Mouse (Mus musculus): ENCODE measurements at regions not wholly inside any gene's neighbourhood (a gene's known extent, or its start where the extent isn't known, plus 50 kb on each side); places are given as distances from the start of the nearest gene placed in this dataset.

GRCm38 (mm10) chr19:15299474-15299873 lies 647.7 kb downstream of the Psat1 start:
- H3K27ac ChIP-seq (ENCODE audit: low read length) = no peak overlapping the region
- no peaks in the 10 kb centered on the region for H3K4me1 ChIP-seq (ENCODE audit: control insufficient read depth, low read depth, low read length)
- no peak overlapping the region for H3K4me2 ChIP-seq (ENCODE audit: low read depth, low read length)
- no peak overlapping the region for H3K9ac ChIP-seq (ENCODE audit: low read depth, low read length)
- H3K36me3 ChIP-seq (ENCODE audit: control insufficient read depth, insufficient read depth) = no peaks in the 10 kb centered on the region
- WGBS (ENCODE audit: insufficient replicate concordance) = 29% methylated on average over 6 of the region's 6 CpGs
- H3K4me3 ChIP-seq (ENCODE audit: low read depth, low read length) = no peak overlapping the region
- no peaks in the 10 kb centered on the region for H3K27me3 ChIP-seq (ENCODE audit: control insufficient read depth, insufficient read depth, low read depth, low read length)
- ATAC-seq (ENCODE audit: low read depth) = no peak
- H3K9me3 ChIP-seq (replicated peaks; ENCODE audit: control insufficient read depth, low read length) = no peaks in the 10 kb centered on the region

DNA sequence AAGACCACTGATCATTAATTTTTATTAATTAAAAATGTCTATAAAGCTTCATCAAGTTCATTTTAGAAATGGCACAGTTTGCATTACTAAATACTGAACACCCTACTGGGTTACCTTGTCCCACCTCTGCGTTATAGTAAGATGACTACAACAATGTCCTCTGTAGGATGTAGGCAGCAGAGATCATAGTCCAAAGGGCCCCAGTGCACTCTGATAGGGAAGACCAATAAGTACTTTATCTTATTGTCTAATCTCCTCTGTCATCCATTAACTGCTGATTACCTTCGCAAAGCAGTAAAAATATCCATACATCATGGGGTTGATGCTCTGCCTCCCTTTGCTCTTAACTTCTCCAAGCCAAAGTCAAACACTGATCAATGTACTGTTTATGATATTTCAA lies 662.1 kb downstream of the Psat1 start:
- no peak overlapping the region for H3K4me3 ChIP-seq (ENCODE audit: low read depth, low read length)
- H3K27ac ChIP-seq (ENCODE audit: low read length) = no peak overlapping the region
- no peaks in the 10 kb centered on the region for H3K27me3 ChIP-seq (ENCODE audit: control insufficient read depth, insufficient read depth, low read depth, low read length)
- H3K36me3 ChIP-seq (ENCODE audit: control insufficient read depth, insufficient read depth) = no peaks in the 10 kb centered on the region
- 46% methylated on average over 2 of the region's 2 CpGs for WGBS (ENCODE audit: insufficient replicate concordance)
- no peaks in the 10 kb centered on the region for H3K4me1 ChIP-seq (ENCODE audit: control insufficient read depth, low read depth, low read length)
- H3K9ac ChIP-seq (ENCODE audit: low read depth, low read length) = no peak overlapping the region
- no peak overlapping the region for H3K4me2 ChIP-seq (ENCODE audit: low read depth, low read length)
- H3K9me3 ChIP-seq (replicated peaks; ENCODE audit: control insufficient read depth, low read length) = no peaks in the 10 kb centered on the region
- no peak for ATAC-seq (ENCODE audit: low read depth)

GRCm38 (mm10) chr19:15242781-15243180 lies 644.9 kb upstream of the Tle4 start:
- H3K36me3 ChIP-seq (ENCODE audit: control insufficient read depth, insufficient read depth) = no peaks in the 10 kb centered on the region
- no peak for ATAC-seq (ENCODE audit: low read depth)

DNA sequence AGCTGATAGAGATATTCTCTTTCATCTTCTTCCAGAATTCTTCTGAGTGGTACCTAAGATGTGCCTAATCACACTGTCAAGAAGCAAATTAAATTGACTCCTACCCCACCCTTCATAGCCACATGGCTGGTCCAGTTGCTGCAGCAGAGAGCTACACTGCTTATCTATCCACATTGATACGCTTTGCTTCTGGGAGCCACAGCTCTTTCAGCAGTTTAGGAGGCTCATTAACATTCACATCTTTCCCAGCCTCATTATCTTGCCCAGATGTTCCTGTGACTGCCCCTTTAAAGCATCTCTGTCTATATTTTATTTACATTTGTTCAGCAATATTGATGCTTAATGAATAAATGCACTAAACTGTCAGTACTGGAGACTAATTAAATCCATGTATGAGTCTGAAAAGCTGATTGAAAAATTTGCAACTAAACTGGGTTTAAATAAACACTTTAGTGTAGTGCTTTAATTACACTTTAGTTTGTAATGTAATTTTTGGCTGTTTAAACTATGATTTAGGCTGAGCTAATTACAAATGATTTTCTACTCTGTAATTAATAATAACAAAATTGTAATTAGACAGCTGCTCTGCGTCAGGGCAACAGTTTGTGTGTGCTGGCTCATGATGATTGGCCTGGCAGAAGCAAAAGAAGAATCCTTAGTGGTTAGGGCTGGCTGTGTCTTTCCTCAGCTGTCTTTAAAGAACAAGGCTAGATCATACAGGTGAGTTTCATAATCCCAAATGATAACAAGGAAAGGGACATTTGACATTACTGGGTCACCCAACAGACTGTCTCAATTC lies 632.5 kb upstream of the Tle4 start:
- Histone ChIP-seq H3K9me3 (replicated peaks; ENCODE audit: control insufficient read depth, low read length) (no peaks in the 10 kb centered on the region), H3K27ac (ENCODE audit: low read length) (no peak overlapping the region), H3K9ac (ENCODE audit: low read depth, low read length) (no peak overlapping the region), H3K4me1 (ENCODE audit: control insufficient read depth, low read depth, low read length) (no peaks in the 10 kb centered on the region), H3K27me3 (ENCODE audit: control insufficient read depth, insufficient read depth, low read depth, low read length) (no peaks in the 10 kb centered on the region), H3K4me3 (ENCODE audit: low read depth, low read length) (no peak overlapping the region), H3K4me2 (ENCODE audit: low read depth, low read length) (no peak overlapping the region), H3K36me3 (ENCODE audit: control insufficient read depth, insufficient read depth) (no peaks in the 10 kb centered on the region)
- ATAC-seq (ENCODE audit: low read depth) = no peak
- 55% methylated on average over 2 of the region's 2 CpGs for WGBS (ENCODE audit: insufficient replicate concordance)

More at GRCm38 (mm10) chr19:15242781-15243180, 644.9 kb upstream of the Tle4 start:
- no peak overlapping the region for H3K4me2 ChIP-seq (ENCODE audit: low read depth, low read length)
- no peaks in the 10 kb centered on the region for H3K9me3 ChIP-seq (replicated peaks; ENCODE audit: control insufficient read depth, low read length)
- no peak overlapping the region for H3K4me3 ChIP-seq (ENCODE audit: low read depth, low read length)
- no peaks in the 10 kb centered on the region for H3K27me3 ChIP-seq (ENCODE audit: control insufficient read depth, insufficient read depth, low read depth, low read length)
- WGBS (ENCODE audit: insufficient replicate concordance) = 59% methylated on average over 3 of the region's 3 CpGs
- no peak overlapping the region for H3K9ac ChIP-seq (ENCODE audit: low read depth, low read length)
- H3K27ac ChIP-seq (ENCODE audit: low read length) = no peak overlapping the region
- H3K4me1 ChIP-seq (ENCODE audit: control insufficient read depth, low read depth, low read length) = no peaks in the 10 kb centered on the region

GRCm38 (mm10) chr19:15217387-15217786 lies 619.5 kb upstream of the Tle4 start:
- Histone ChIP-seq H3K9me3 (replicated peaks; ENCODE audit: control insufficient read depth, low read length) (no peaks in the 10 kb centered on the region), H3K4me2 (ENCODE audit: low read depth, low read length) (no peak overlapping the region), H3K4me3 (ENCODE audit: low read depth, low read length) (no peak overlapping the region), H3K4me1 (ENCODE audit: control insufficient read depth, low read depth, low read length) (no peaks in the 10 kb centered on the region), H3K27ac (ENCODE audit: low read length) (no peak overlapping the region), H3K36me3 (ENCODE audit: control insufficient read depth, insufficient read depth) (no peaks in the 10 kb centered on the region), H3K9ac (ENCODE audit: low read depth, low read length) (no peak overlapping the region), H3K27me3 (ENCODE audit: control insufficient read depth, insufficient read depth, low read depth, low read length) (no peaks in the 10 kb centered on the region)
- ATAC-seq (ENCODE audit: low read depth) = no peak
- WGBS (ENCODE audit: insufficient replicate concordance) = 49% methylated on average over 3 of the region's 3 CpGs

DNA sequence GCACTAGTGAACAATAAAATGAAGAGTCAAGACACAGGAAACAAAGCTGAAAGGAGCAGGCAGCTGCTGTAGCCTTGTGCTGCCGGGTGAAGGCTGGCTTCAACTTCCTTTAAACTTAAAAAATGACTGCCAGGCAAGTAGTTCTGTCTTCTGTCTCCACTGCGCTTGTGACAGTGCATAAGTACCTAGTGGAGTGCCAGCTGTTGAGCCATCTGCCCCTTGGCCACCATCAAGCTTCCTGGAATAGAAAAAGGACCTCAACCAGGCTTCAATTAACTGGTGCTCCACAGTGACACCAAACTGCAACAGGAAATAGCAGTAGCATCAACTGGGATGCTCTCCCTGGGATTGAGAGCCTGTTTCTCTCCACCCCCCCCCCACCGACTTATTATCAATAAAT lies 616.8 kb upstream of the Tle4 start:
- H3K9ac ChIP-seq (ENCODE audit: low read depth, low read length) = no peak overlapping the region

DNA sequence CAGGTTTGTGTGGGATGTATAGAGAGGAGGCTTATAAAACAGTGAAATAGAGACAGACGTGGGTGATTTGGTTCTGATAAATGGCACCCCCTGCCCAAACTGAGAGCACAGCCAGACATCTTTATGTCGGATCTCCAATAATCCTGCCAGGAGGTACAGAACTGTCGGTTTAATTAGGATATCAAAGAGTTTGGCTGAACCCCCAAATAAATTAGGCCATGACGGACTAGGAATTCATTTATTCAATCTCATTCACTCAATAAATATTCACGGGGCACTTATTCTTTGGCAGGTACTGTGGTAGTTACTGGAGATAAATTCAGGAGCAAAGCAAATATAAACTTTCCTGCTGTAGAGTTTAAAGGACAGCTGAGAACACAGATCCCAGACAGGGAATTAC lies 615.0 kb upstream of the Tle4 start:
- H3K4me2 ChIP-seq (ENCODE audit: low read depth, low read length) = no peak overlapping the region
- no peaks in the 10 kb centered on the region for H3K9me3 ChIP-seq (replicated peaks; ENCODE audit: control insufficient read depth, low read length)
- 56% methylated on average over 5 of the region's 5 CpGs for WGBS (ENCODE audit: insufficient replicate concordance)
- no peak overlapping the region for H3K27ac ChIP-seq (ENCODE audit: low read length)
- H3K27me3 ChIP-seq (ENCODE audit: control insufficient read depth, insufficient read depth, low read depth, low read length) = no peaks in the 10 kb centered on the region
- ATAC-seq (ENCODE audit: low read depth) = no peak
- H3K36me3 ChIP-seq (ENCODE audit: control insufficient read depth, insufficient read depth) = no peaks in the 10 kb centered on the region
- H3K9ac ChIP-seq (ENCODE audit: low read depth, low read length) = no peak overlapping the region
- H3K4me1 ChIP-seq (ENCODE audit: control insufficient read depth, low read depth, low read length) = no peaks in the 10 kb centered on the region
- no peak overlapping the region for H3K4me3 ChIP-seq (ENCODE audit: low read depth, low read length)

More for the DNA sequence above, 616.8 kb upstream of the Tle4 start:
- Histone ChIP-seq H3K9me3 (replicated peaks; ENCODE audit: control insufficient read depth, low read length) (no peaks in the 10 kb centered on the region), H3K4me3 (ENCODE audit: low read depth, low read length) (no peak overlapping the region), H3K27me3 (ENCODE audit: control insufficient read depth, insufficient read depth, low read depth, low read length) (no peaks in the 10 kb centered on the region), H3K4me1 (ENCODE audit: control insufficient read depth, low read depth, low read length) (no peaks in the 10 kb centered on the region), H3K4me2 (ENCODE audit: low read depth, low read length) (no peak overlapping the region), H3K27ac (ENCODE audit: low read length) (no peak overlapping the region), H3K36me3 (ENCODE audit: control insufficient read depth, insufficient read depth) (no peaks in the 10 kb centered on the region)
- 33% methylated on average over 3 of the region's 3 CpGs for WGBS (ENCODE audit: insufficient replicate concordance)
- ATAC-seq (ENCODE audit: low read depth) = no peak

DNA sequence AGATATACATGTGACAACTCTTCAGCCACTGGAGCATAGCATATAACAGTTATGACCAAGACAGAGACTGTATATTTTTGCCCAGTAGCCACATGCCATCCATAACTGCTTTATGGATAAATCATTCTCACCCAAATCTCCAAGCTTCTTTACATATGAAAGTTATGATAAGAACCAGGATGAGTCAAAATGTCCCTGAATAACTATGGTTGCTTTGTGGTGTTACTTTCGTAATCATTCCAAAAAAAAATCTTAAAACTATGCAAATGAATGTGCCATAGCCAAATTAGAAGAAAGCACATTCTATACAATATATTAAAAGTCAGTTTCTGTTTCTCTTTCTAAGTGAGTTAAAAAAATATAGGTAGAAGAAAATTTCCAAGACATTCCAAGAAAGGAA lies 605.2 kb upstream of the Tle4 start:
- no peak overlapping the region for H3K27ac ChIP-seq (ENCODE audit: low read length)
- no peaks in the 10 kb centered on the region for H3K9me3 ChIP-seq (replicated peaks; ENCODE audit: control insufficient read depth, low read length)
- no peak overlapping the region for H3K9ac ChIP-seq (ENCODE audit: low read depth, low read length)
- no peak for ATAC-seq (ENCODE audit: low read depth)
- H3K4me1 ChIP-seq (ENCODE audit: control insufficient read depth, low read depth, low read length) = no peaks in the 10 kb centered on the region
- no peaks in the 10 kb centered on the region for H3K36me3 ChIP-seq (ENCODE audit: control insufficient read depth, insufficient read depth)
- WGBS (ENCODE audit: insufficient replicate concordance) = 63% methylated on average over 1 of the region's 1 CpGs
- H3K4me2 ChIP-seq (ENCODE audit: low read depth, low read length) = no peak overlapping the region
- H3K27me3 ChIP-seq (ENCODE audit: control insufficient read depth, insufficient read depth, low read depth, low read length) = no peaks in the 10 kb centered on the region
- no peak overlapping the region for H3K4me3 ChIP-seq (ENCODE audit: low read depth, low read length)

- WGBS (ENCODE audit: insufficient replicate concordance) = 42% methylated on average over 3 of the region's 3 CpGs
- Histone ChIP-seq H3K27me3 (ENCODE audit: control insufficient read depth, insufficient read depth, low read depth, low read length) (no peaks in the 10 kb centered on the region), H3K4me2 (ENCODE audit: low read depth, low read length) (no peak overlapping the region), H3K9ac (ENCODE audit: low read depth, low read length) (no peak overlapping the region), H3K27ac (ENCODE audit: low read length) (no peak overlapping the region), H3K9me3 (replicated peaks; ENCODE audit: control insufficient read depth, low read length) (no peaks in the 10 kb centered on the region), H3K4me1 (ENCODE audit: control insufficient read depth, low read depth, low read length) (no peaks in the 10 kb centered on the region), H3K36me3 (ENCODE audit: control insufficient read depth, insufficient read depth) (no peaks in the 10 kb centered on the region), H3K4me3 (ENCODE audit: low read depth, low read length) (no peak overlapping the region)
- no peak for ATAC-seq (ENCODE audit: low read depth)
These were observed 603.4 kb upstream of the Tle4 start for GRCm38 (mm10) chr19:15201262-15201661.

Measured in liver, embryonic 16.5 days (tissue).